Mouse (Mus musculus) adrenal gland, postnatal 36 days (tissue): ENCODE results near the gene Sltm. TPM values are rescaled to one million over a fixed set of nuclear protein-coding genes. Genes with fewer than 3 reads are reported as not detected.
"Not testable (repeated sequence)": the region's sequence is repeated elsewhere in the genome, so short reads cannot be mapped to it uniquely, and the experiment has no call there.

ENCODE experiments used
- DNase-seq, 2 experiments: peaks; one replicate each; pipeline ENCODE4 v3.0.0; 2021; ENCODE audit warnings: mixed read lengths in 1 of 2
- total RNA-seq, 2 experiments: library from RNA; stranded (reverse); gene quantifications; 2 replicates each; pipeline ENCODE4 v1.2.3; 2021

Sltm gene
- total RNA-seq, 2 experiments from 2014 or later, result 32.5 to 38.6 TPM

- no peak for DNase-seq
Observed at GRCm38 (mm10) chr9:70551524-70551923, 9.0 kb downstream of the Sltm start.

- DNase-seq, result not testable (repeated sequence)
Observed at GRCm38 (mm10) chr9:70552233-70552632, 9.7 kb downstream of the Sltm start.

GRCm38 (mm10) chr9:70555431-70555830 is 12.9 kb downstream of the Sltm start:
- no peak for DNase-seq

GRCm38 (mm10) chr9:70556796-70557195 is 14.2 kb downstream of the Sltm start:
- no peak for DNase-seq

- no peak for DNase-seq
Observed at GRCm38 (mm10) chr9:70562825-70563224, 20.3 kb downstream of the Sltm start.

GRCm38 (mm10) chr9:70567651-70568050 is 25.1 kb downstream of the Sltm start:
- DNase-seq, result no peak

- no peak for DNase-seq
Observed at GRCm38 (mm10) chr9:70570351-70570750, 27.8 kb downstream of the Sltm start.

GRCm38 (mm10) chr9:70578123-70578522 is 35.6 kb downstream of the Sltm start:
- DNase-seq, result no peak

GRCm38 (mm10) chr9:70580956-70581355 is 38.4 kb downstream of the Sltm start:
- no peak for DNase-seq

- DNase-seq, result no peak
Observed at GRCm38 (mm10) chr9:70584641-70585040, 42.1 kb downstream of the Sltm start.

GRCm38 (mm10) chr9:70585172-70585571 is 42.6 kb downstream of the Sltm start:
- DNase-seq, result no peak

GRCm38 (mm10) chr9:70587171-70587570 is 44.6 kb downstream of the Sltm start:
- DNase-seq, result no peak

GRCm38 (mm10) chr9:70590775-70591174 is 48.2 kb downstream of the Sltm start:
- no peak for DNase-seq

GRCm38 (mm10) chr9:70591486-70591885 is 48.9 kb downstream of the Sltm start:
- DNase-seq, result no peak

GRCm38 (mm10) chr9:70598271-70598670 is 55.7 kb downstream of the Sltm start:
- no peak for DNase-seq

- peak; percentile 23 to 33 for DNase-seq
Observed at GRCm38 (mm10) chr9:70602186-70602845, 59.8 kb downstream of the Sltm start.

GRCm38 (mm10) chr9:70611026-70611673 is 68.6 kb downstream of the Sltm start:
- no peak for DNase-seq

- no peak for DNase-seq
Observed at GRCm38 (mm10) chr9:70629711-70630110, 87.2 kb downstream of the Sltm start.

- no peak for DNase-seq
Observed at GRCm38 (mm10) chr9:70631665-70632064, 89.1 kb downstream of the Sltm start.

- no peak for DNase-seq
Observed at GRCm38 (mm10) chr9:70636748-70637147, 94.2 kb downstream of the Sltm start.
